Mouse (Mus musculus) cerebellum, adult 9-11 months (tissue): Measurements from ENCODE around the gene Rab11fip3.

ENCODE experiments used
- DNase-seq: peaks from one replicate; pipeline ENCODE4 v3.0.0; 2022

Rab11fip3 gene

GRCm38 (mm10) chr17:25985306-25986294, 83.8 kb downstream of the Rab11fip3 start, which contains the start of gene Capn15:
Gene Capn15 (minus strand): TSS chr17:25985796.
- DNase-seq: peak; percentile 96

DNA sequence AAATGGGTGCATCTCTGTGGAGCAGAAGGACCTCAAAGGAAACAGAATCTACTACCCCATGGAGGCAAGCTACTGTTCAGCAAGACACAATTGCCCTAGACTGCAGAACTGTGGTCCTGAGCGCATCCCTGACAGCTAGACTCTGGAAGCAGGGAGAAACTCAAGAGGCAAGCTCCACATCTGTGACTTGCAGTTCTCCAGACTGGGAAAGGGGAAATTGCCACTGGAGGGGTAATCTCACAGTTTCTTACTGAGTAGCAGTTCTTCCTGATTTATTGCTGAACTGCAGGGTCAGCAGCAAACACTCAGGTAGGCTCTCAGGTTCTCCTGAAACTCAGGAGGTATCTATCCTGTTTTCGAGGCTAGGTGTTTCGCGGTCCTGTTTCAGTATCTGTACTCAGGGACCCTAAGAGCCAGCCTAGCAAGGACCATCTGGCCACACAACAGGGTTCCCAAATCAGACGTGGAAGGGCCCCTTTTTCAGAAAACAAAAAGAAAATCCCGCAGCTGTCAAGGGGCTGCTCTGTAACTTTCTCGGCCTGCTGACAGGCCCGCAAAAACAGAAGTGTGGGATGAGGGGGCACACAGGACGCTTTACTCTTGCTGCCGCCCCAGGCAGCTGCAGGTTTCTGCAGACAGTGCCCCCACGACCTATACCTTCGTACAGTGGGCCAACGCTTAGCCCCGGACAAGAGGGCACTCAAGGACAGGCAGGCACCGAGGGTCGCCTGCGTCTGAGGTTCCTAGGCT, 84.6 kb downstream of the Rab11fip3 start:
- DNase-seq: no peak

DNA sequence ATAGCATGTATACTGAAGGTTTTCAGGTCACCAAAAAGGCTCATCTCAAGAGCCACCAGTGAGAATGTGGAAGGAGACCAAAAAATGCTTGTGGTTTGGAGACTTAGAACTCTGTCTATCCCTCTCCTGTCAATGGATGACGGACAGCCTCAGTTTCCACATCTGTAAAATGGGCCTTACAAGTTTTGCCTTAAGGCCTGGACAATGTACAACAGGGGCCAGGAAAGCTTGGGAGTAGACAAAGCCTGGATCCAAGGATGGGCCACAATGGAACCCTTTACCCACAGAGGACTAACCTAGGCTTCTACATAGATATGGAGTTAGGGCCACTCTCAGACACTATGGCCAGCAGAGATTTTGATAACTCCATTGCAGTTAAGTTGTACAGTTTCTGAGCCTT, 85.3 kb downstream of the Rab11fip3 start:
- DNase-seq: peak; percentile 37

DNA sequence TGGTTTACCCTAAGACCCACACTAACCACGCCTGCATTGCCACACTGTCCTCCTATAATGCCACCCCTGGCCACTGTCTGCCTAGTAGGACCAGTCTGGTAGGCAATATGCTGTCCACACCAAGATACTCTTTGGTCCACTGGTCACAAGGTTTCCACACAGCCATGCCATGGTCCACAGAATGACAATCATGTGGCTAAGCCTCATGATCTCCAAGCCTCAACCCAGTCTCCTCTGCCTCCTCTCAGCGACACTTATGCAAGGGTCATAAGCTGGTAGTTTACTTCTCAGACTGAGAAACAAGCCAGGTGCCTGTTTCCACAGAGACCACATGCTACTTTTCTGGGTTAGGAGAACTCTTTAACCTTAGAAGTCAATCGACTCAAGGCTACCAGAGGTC, 86.4 kb downstream of the Rab11fip3 start:
- peak; percentile 21 for DNase-seq

GRCm38 (mm10) chr17:25980854-25981253, 88.5 kb downstream of the Rab11fip3 start:
- peak; percentile 84 for DNase-seq

DNA sequence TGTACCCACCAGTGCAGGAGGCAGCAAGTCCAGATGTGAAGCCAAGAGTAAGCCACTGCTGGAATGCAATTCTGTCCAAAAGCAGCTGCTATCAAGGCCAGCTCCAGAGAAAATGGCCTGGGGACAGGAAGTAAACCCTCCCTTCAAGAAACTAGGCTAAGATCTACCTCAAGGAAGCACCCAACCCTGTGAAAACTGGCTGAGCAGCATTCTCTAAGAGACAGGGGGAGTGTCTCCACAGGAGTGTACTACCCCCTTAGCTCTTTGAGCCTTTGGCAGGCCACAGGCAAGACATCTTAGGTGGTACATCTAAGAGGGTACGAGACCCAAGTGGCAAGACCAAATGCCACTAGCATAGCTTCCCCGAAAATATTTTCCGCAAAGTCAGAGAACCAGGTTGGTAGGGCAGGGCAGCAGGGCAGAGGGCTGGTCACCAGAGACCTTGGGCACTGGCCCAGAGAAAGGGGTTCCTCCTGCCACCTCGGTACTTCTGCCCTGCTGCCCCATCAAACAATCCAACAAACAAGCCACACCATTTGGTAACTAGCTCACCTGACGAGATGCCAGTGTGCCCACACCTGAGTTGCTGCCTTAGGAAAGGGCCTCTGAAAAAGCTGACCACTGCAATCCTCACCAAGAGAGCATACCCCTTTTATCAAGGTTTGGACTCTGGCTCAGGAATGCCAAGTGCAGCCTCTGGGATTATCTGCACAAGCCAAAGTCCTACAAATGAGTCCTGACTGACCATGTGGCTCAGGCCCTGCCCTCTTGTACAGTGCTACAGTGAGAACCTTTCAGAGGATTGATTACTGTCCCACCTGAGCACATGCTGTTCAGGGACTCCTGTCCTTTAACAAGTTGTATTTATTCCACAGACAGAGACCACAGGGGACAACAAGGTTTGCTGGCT, 89.3 kb downstream of the Rab11fip3 start:
- peak; percentile 56 for DNase-seq

DNA sequence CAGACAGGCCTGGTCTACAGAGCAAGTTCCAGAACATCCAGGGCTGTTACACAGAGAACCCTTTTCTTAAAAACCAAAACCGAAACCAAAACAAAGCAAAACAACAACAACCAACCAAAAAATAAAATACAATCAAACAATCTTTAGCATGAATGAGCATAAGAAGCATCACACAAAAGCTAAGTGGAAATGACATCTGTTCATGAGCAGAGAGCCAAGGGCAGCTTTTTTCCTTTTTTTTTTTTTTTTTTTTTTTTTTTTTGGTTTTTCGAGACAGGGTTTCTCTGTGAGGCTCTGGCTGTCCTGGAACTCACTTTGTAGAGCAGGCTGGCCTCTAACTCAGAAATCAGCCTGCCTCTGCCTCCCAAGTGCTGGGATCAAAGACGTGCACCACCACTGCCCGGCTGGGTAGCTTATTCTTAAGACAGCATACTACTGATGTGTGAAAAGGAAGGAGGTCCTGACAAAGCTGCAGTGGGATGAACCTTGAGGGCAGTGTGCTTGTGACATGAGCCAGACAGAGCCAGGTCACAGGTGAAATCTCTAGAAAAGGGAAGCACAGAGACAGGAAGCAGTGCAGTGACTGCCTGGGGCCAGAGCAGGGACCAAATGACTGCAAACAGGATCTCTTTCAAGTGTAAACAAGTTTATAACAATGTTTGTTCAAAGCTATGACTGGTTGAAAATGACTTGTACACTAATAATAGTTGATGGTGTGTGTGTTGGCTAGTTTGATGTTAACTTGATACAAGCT, 98.2 kb downstream of the Rab11fip3 start:
- DNase-seq: no peak

DNA sequence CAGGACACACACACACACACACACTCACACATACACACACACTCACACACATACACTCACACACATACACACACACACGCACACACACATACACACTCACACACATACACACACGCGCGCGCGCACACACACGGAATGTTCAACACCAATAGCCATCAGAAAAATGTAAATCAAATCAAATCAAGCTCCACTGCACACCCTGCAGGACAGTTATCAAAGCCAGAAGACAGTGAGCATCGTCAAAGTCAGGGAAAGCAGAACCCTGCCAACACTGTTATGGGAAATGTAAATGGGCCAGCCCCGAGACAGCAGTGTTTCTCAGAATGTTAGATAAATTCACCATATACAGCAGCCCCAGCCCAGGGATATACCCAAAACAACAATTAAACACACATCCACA, 98.9 kb downstream of the Rab11fip3 start:
- DNase-seq: peak; percentile 63

DNA sequence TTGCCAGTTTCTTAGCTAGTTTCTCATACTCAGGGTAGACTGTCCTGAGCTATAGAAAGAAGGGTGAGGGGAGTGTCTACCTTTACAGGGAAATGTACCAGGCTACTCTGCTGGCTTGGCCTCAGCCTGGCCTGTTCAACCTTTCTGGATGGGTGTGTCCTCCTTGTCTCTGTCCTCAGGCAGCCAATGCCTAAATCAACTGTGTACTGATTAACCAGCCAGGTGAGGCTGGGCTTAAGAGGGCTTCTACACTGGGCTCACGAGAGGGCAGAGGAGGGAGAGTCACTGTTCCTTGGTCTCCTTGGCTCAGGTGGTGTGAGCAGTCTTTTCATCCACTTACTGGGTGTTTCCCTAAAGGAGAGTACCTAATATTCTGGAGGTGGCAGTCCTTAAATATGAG, 101.2 kb downstream of the Rab11fip3 start:
- DNase-seq: no peak

DNA sequence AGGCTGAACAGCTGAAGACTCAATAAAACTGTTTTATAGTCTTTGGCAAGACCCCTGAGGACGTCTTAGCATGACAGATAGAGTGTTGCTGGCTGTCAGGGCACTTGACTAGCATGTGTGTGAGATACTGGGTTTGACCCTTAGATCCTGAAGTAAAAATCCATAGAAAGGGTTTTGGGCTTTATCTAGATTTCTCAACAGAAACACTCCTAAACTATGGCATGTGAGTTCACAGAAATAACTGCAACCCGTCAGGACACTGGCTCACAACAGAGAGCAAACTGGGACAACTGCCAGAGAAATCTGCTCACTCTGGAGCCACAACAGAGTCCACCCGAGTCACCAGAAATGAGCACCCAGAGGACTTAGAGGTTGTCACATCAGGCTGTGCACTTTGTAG, 101.7 kb downstream of the Rab11fip3 start:
- peak; percentile 65 for DNase-seq

GRCm38 (mm10) chr17:25964271-25964670, 105.1 kb downstream of the Rab11fip3 start:
- peak; percentile 77 for DNase-seq

- DNase-seq: no peak
These were observed 106.9 kb downstream of the Rab11fip3 start for GRCm38 (mm10) chr17:25962413-25962905.

- DNase-seq: no peak
These were observed 107.8 kb downstream of the Rab11fip3 start for GRCm38 (mm10) chr17:25961566-25961965.

- DNase-seq: peak; percentile 65
These were observed 109.5 kb downstream of the Rab11fip3 start for GRCm38 (mm10) chr17:25959630-25960467.

DNA sequence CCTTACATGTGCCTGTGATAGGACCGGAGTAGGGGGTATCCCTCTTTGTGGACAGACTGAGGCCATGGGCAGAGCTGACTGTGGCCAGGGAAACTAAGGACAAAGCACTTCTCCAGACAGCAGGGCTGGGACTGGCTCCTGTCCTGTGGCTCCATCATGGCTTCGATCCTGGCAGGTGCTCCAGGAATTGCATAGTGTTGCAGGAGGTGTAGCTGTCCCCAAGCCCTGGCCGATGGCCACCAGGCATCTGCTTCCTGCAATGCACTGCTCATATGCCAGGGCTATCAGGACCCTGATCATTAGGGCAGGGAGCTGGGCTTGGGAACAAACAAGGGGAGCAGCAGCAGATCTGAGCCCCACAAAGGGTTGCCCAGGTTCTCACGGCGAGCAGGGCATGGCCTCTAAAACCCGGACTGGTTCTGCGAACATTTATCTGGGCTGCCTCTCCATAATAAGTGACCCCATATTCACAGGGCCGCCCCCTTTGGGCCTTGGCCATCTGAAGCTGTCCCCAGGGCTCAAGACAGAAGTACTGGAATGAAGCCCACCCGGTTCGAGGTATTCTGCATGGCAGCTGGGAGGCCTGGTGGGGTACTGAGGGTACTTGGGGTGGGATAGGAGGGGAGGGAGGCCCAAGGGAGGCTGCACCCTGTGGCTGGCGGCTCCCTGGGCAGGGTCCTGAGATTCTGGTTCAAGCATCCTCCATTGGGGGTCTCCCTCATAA, 110.4 kb downstream of the Rab11fip3 start:
- peak; percentile 80 for DNase-seq

DNA sequence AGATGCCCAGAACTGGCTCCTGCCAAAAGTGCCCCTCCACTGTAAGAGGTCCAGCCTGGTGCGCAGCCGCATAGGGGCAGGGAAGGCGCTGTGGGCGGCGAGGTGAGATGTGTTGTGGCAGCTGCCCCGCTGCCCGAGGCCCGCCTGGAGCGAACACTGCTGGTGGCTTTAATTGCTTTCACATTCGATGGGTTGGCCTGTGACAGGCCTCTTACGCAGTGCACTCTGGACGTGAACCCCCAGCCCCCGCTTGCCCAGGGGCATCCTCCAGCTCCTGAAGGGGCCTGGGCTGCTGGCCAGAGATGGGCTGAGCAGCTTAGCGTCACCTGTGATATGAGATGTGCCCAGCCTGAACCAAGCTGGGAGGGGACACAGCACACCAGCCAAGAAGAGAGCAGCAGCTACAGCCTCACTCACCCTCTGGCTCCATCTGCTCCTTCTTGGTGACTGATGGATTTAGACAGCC, 111.7 kb downstream of the Rab11fip3 start:
- peak; percentile 80 for DNase-seq

DNA sequence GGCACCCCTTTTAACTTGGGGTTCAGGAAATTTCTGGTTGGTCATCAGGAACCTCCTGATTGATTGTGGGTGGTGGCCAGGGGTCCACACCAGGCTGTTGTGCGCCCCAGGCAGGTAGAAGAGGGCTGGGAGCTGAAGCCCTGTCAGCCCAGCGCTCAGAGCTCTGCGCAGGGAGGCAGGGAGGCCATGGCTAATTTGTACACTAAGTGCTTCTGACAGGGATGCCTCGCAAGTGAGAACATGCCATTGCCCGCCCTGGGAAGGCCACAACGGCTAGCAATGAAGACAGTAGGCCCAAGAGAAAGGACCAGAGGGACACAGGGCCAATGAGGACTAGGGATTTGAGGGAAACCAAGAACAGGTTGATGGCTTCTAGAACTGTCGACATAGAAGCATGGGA, 112.7 kb downstream of the Rab11fip3 start:
- no peak for DNase-seq

GRCm38 (mm10) chr17:25956201-25956600, 113.2 kb downstream of the Rab11fip3 start:
- DNase-seq: peak; percentile 96

DNA sequence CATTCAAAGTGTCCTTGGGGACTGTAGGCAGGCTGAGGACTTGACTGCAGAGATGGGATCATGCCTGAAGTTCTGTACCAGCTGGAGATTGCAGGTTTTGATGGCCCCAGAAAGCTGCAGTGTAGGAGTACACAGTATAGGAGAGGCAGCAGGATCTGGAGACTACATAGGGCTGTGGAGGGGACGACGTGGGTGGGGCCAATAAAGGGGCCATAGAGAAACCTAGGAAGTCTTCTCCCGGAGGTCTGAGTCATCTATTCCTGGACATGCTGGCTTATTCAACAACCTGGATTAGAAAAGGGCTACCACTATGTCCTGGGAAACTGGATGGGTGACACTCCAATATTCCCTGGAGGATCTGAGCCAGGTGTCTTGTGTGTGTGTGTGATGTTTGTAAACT, 113.6 kb downstream of the Rab11fip3 start:
- no peak for DNase-seq

- DNase-seq: no peak
These were observed 114.7 kb downstream of the Rab11fip3 start for GRCm38 (mm10) chr17:25954671-25955070.
